In genomic region chr4:108066569-108066968, GRCm38 (mm10) we compare ENCODE assay signal across 19 mouse cellular contexts. TPM values are rescaled to one million over a fixed set of nuclear protein-coding genes. Genes with fewer than 3 reads are reported as not detected.
DNase-seq lines count a peak whose midpoint lies in the region; ATAC-seq and TF ChIP-seq lines count a peak whose summit lies in the region.
"Had no signal": no experiment of that assay in that cellular context is flagged by ENCODE, and none has a peak within 500 bp of the region (broad histone marks: within the 10 kb centered on the region; RNA-seq: fewer than 3 reads in every experiment).

No protein-coding gene starts in this region.

- H3K4me2 ChIP-seq in kidney, embryonic 15.5 days, result no peak overlapping the region
- no peak overlapping the region for H3K4me2 ChIP-seq in kidney, postnatal 0 days (ENCODE audit: low read length)
- H3K4me2 ChIP-seq: forebrain, embryonic 15.5 days; hindbrain, embryonic 12.5 days; midbrain, embryonic 13.5 days; neural tube, embryonic 13.5 days had no signal

- H3K4me1 ChIP-seq in kidney, embryonic 15.5 days, result peaks cover 13% of the 10 kb centered on the region
- peaks cover 9% of the 10 kb centered on the region for H3K4me1 ChIP-seq in kidney, postnatal 0 days (replicated peaks; ENCODE audit: insufficient read depth, low read length)
- peaks cover 41% of the 10 kb centered on the region for H3K4me1 ChIP-seq in liver, adult 2 months (ENCODE audit: control insufficient read depth, insufficient read depth, low read length)
- H3K4me1 ChIP-seq in small intestine, adult 2 months (ENCODE audit: control insufficient read depth, insufficient read depth, insufficient read length, low read length), result peaks cover 19% of the 10 kb centered on the region

- H3K4me3 ChIP-seq in kidney, embryonic 15.5 days (replicated peaks), result no peak overlapping the region
- no peak overlapping the region for H3K4me3 ChIP-seq in kidney, postnatal 0 days (replicated peaks; ENCODE audit: low read depth, low read length)
- H3K4me3 ChIP-seq in liver, adult 2 months (ENCODE audit: insufficient read depth, low read depth, low read length), result no peak overlapping the region
- no peak overlapping the region for H3K4me3 ChIP-seq in small intestine, adult 2 months (ENCODE audit: low read depth, low read length)
- H3K4me3 ChIP-seq: forebrain, embryonic 15.5 days; heart, embryonic 10.5 days; hindbrain, embryonic 12.5 days; layer of hippocampus, adult 2 months; midbrain, embryonic 13.5 days; neural tube, embryonic 13.5 days had no signal

- H3K27ac ChIP-seq in kidney, embryonic 15.5 days, result no peak overlapping the region
- no peak overlapping the region for H3K27ac ChIP-seq in kidney, postnatal 0 days
- peak overlapping the region; percentile 63 for H3K27ac ChIP-seq in liver, adult 2 months (replicated peaks; ENCODE audit: insufficient read depth, low read depth, low read length)
- peak overlapping the region; percentile 96 for H3K27ac ChIP-seq in small intestine, adult 2 months (ENCODE audit: insufficient read depth, low read depth, low read length)
- H3K27ac ChIP-seq: forebrain, embryonic 15.5 days; heart, embryonic 10.5 days; hindbrain, embryonic 12.5 days; layer of hippocampus, adult 2 months; midbrain, embryonic 13.5 days; neural tube, embryonic 13.5 days had no signal

- DNase-seq in kidney, adult 11 months, result peak; percentile 84
- no peak for DNase-seq in kidney, postnatal 0 days (ENCODE audit: low spot score)
- peak; percentile 100 for DNase-seq in liver, adult 2 months (ENCODE audit: extremely low read depth, low read depth, low spot score)
- DNase-seq in layer of hippocampus, postnatal 36 days, result no peak
- DNase-seq in adrenal gland, postnatal 4 days (ENCODE audit: low spot score in 2 of 2), result no peak
- DNase-seq: B cell, adult 2 months; cerebellum, adult 9-10 months; heart, postnatal 10 days; right cerebral cortex, adult 18-20 months; thymus, postnatal 4 days had no signal

- no peaks in the 10 kb centered on the region for H3K27me3 ChIP-seq in kidney, embryonic 15.5 days
- H3K27me3 ChIP-seq in kidney, postnatal 0 days (ENCODE audit: insufficient read depth, low read length), result no peaks in the 10 kb centered on the region
- no peaks in the 10 kb centered on the region for H3K27me3 ChIP-seq in liver, adult 2 months (ENCODE audit: control insufficient read depth, insufficient read depth, low read length)
- H3K27me3 ChIP-seq in small intestine, adult 2 months (ENCODE audit: control insufficient read depth, insufficient read depth, low read length), result no peaks in the 10 kb centered on the region
- H3K27me3 ChIP-seq: forebrain, embryonic 15.5 days; hindbrain, embryonic 12.5 days; midbrain, embryonic 13.5 days; neural tube, embryonic 13.5 days had no signal

- no peak for TF ChIP-seq POLR2A in liver, adult 2 months (IDR thresholded peaks at IDR 0.05; ENCODE audit: extremely low read depth, insufficient read depth, low read length)
- no peak for TF ChIP-seq POLR2A in small intestine, adult 2 months (IDR thresholded peaks at IDR 0.05; ENCODE audit: low read depth, low read length)

- H3K36me3 ChIP-seq in kidney, embryonic 15.5 days, result peaks cover 49% of the 10 kb centered on the region
- peaks cover 13% of the 10 kb centered on the region; the same call in 1 of the 2 replicates for H3K36me3 ChIP-seq in kidney, postnatal 0 days (ENCODE audit: insufficient read depth, low read length)
- peaks cover 74% of the 10 kb centered on the region for H3K36me3 ChIP-seq in liver, adult 2 months (ENCODE audit: control insufficient read depth, insufficient read depth, low read length)
- H3K36me3 ChIP-seq in small intestine, adult 2 months (ENCODE audit: control insufficient read depth, insufficient read depth, low read length), result peaks cover 37% of the 10 kb centered on the region

- H3K79me2 ChIP-seq in liver, adult 2 months (ENCODE audit: control insufficient read depth, insufficient read depth, low read length), result no peaks in the 10 kb centered on the region; the same call in 1 of the 2 replicates

- ATAC-seq in kidney, embryonic 15.5 days (replicated peaks; ENCODE audit: low FRiP score), result no peak
- peak; percentile 59; the same call in 1 of the 2 replicates for ATAC-seq in kidney, postnatal 0 days (replicated peaks; ENCODE audit: low FRiP score, low read depth)
- ATAC-seq: forebrain, embryonic 15.5 days; lung, postnatal 0 days; midbrain, embryonic 13.5 days had no signal

- TF ChIP-seq CTCF in kidney, postnatal 0 days (IDR thresholded peaks at IDR 0.05; ENCODE audit: low read depth), result no peak
- TF ChIP-seq CTCF in liver, adult 2 months (IDR thresholded peaks at IDR 0.05; ENCODE audit: low read depth, low read length), result no peak
- TF ChIP-seq CTCF in small intestine, adult 2 months (IDR thresholded peaks at IDR 0.05; ENCODE audit: extremely low read depth, insufficient read length, insufficient replicate concordance, low read depth, low read length), result no peak

- no peak overlapping the region for H3K9ac ChIP-seq in kidney, embryonic 15.5 days
- H3K9ac ChIP-seq in kidney, postnatal 0 days (ENCODE audit: low read depth, low read length), result no peak overlapping the region
- H3K9ac ChIP-seq in liver, adult 2 months (ENCODE audit: low read depth, low read length), result no peak overlapping the region
- H3K9ac ChIP-seq: forebrain, embryonic 15.5 days; hindbrain, embryonic 12.5 days; midbrain, embryonic 13.5 days; neural tube, embryonic 13.5 days had no signal

- no peaks in the 10 kb centered on the region for H3K9me3 ChIP-seq in kidney, embryonic 15.5 days (replicated peaks)
- H3K9me3 ChIP-seq in kidney, postnatal 0 days (replicated peaks; ENCODE audit: low read length), result no peaks in the 10 kb centered on the region
- H3K9me3 ChIP-seq: forebrain, embryonic 15.5 days; heart, embryonic 10.5 days; hindbrain, embryonic 12.5 days; midbrain, embryonic 13.5 days; neural tube, embryonic 13.5 days had no signal

- WGBS in kidney, embryonic 15.5 days, result 85% methylated on average over 4 of the region's 4 CpGs
- 83% methylated on average over 4 of the region's 4 CpGs for WGBS in kidney, postnatal 0 days
- 29% methylated on average over 4 of the region's 4 CpGs for WGBS in liver, adult 2 months
- WGBS in small intestine, adult 2 months, result 36% methylated on average over 4 of the region's 4 CpGs

RNA-seq across cellular contexts. Expression of gene Podn, which starts 29.7 kb away (rescaled TPM):
- polyA plus RNA-seq in kidney, embryonic 15.5 days (2015; fragmentation: Nextera tagmentation; extraction: Ambion mirVana), result 0.53 and 1.1 TPM in 2 replicates
- 1.2 and 1.4 TPM in 2 replicates for polyA plus RNA-seq in kidney, postnatal 0 days (2015; fragmentation: Nextera tagmentation; extraction: Ambion mirVana)
- 1.9 and 2.7 TPM in 2 replicates for total RNA-seq in liver, adult 2 months (2014; rRNA removed)
- polyA plus RNA-seq in liver, adult 2 months (2012; rRNA removed), result 2.9 and 3.8 TPM in 2 replicates
- polyA plus RNA-seq in small intestine, adult 2 months (2012; rRNA removed), result 26.7 and 150 TPM in 2 replicates
- 1 to 10 TPM; 8.7 TPM for total RNA-seq in layer of hippocampus, postnatal 36 days (2021)
- 1 to 10 TPM; 6.2 to 8.5 TPM for total RNA-seq in adrenal gland, postnatal 4 days (2021)

Comparison
In these comparisons a context has a peak if more than half of its experiments do, and no peak if none do; other contexts are left out.
1. DNase-seq: peak in kidney, adult 11 months (single experiment) and liver, adult 2 months (single experiment); none in kidney, postnatal 0 days (single experiment), layer of hippocampus, postnatal 36 days (0 of 2) and adrenal gland, postnatal 4 days (0 of 2).
2. H3K27ac ChIP-seq: peak in liver, adult 2 months (single experiment) and small intestine, adult 2 months (single experiment); none in kidney, embryonic 15.5 days (single experiment) and kidney, postnatal 0 days (single experiment).